Mouse (Mus musculus): Measurements from ENCODE around the gene Cttnbp2nl. TPM values are rescaled to one million over a fixed set of nuclear protein-coding genes. Genes with fewer than 3 reads are reported as not detected.
A peak's percentile ranks its signal among the peaks of the same experiment; 100 is the strongest.

Cttnbp2nl gene
- polyA plus RNA-seq, 1 experiment, result 1.6 TPM

GRCm38 (mm10) chr3:104962866-104963265 is 90.1 kb downstream of the Cttnbp2nl start:
- TF ChIP-seq CTCF (IDR thresholded peaks at IDR 0.05; ENCODE audit: extremely low read depth, insufficient read depth, insufficient read length, insufficient replicate concordance), result no peak
- TF ChIP-seq POLR2A (IDR thresholded peaks at IDR 0.05; ENCODE audit: low read depth, low read length), result no peak
- 15% methylated on average over 5 of the region's 5 CpGs for WGBS
- Histone ChIP-seq H3K27me3 (ENCODE audit: control insufficient read depth, insufficient read depth, low read length) (peaks cover 18% of the 10 kb centered on the region), H3K27ac (ENCODE audit: insufficient read depth, low read length) (no peak overlapping the region), H3K4me1 (ENCODE audit: control insufficient read depth, insufficient read depth, insufficient read length) (peaks cover 16% of the 10 kb centered on the region), H3K36me3 (ENCODE audit: control insufficient read depth, insufficient read depth, low read length) (no peaks in the 10 kb centered on the region), H3K4me3 (ENCODE audit: extremely low read depth, insufficient read depth, insufficient read length) (no peak overlapping the region)
- DNase-seq (ENCODE audit: low read depth in 1 of 2, low spot score in 2 of 2), result no peak

GRCm38 (mm10) chr3:104962141-104962611 is 90.8 kb downstream of the Cttnbp2nl start:
- TF ChIP-seq CTCF (IDR thresholded peaks at IDR 0.05; ENCODE audit: extremely low read depth, insufficient read depth, insufficient read length, insufficient replicate concordance) (no peak), POLR2A (IDR thresholded peaks at IDR 0.05; ENCODE audit: low read depth, low read length) (no peak)
- no peak overlapping the region for H3K27ac ChIP-seq (ENCODE audit: insufficient read depth, low read length)
- H3K4me3 ChIP-seq (ENCODE audit: extremely low read depth, insufficient read depth, insufficient read length), result peak overlapping the region; percentile 26; the same call in 1 of the 2 replicates
- peaks cover 16% of the 10 kb centered on the region for H3K27me3 ChIP-seq (ENCODE audit: control insufficient read depth, insufficient read depth, low read length)
- 3% methylated on average over 31 of the region's 31 CpGs for WGBS
- DNase-seq (ENCODE audit: low read depth in 1 of 2, low spot score in 2 of 2), result no peak
- peaks cover 13% of the 10 kb centered on the region for H3K4me1 ChIP-seq (ENCODE audit: control insufficient read depth, insufficient read depth, insufficient read length)
- no peaks in the 10 kb centered on the region for H3K36me3 ChIP-seq (ENCODE audit: control insufficient read depth, insufficient read depth, low read length)

GRCm38 (mm10) chr3:104961066-104962059 is 91.6 kb downstream of the Cttnbp2nl start, which contains the start of gene Wnt2b:
Wnt2b (minus strand) TSS chr3:104961921.
- no peak for DNase-seq (ENCODE audit: low read depth in 1 of 2, low spot score in 2 of 2)
- no peak for TF ChIP-seq POLR2A (IDR thresholded peaks at IDR 0.05; ENCODE audit: low read depth, low read length)
- TF ChIP-seq CTCF (IDR thresholded peaks at IDR 0.05; ENCODE audit: extremely low read depth, insufficient read depth, insufficient read length, insufficient replicate concordance), result no peak
- peaks cover 16% of the 10 kb centered on the region for H3K27me3 ChIP-seq (ENCODE audit: control insufficient read depth, insufficient read depth, low read length)
- WGBS, result 2% methylated on average over 50 of the region's 87 CpGs
- peaks cover 13% of the 10 kb centered on the region for H3K4me1 ChIP-seq (ENCODE audit: control insufficient read depth, insufficient read depth, insufficient read length)
- no peaks in the 10 kb centered on the region for H3K36me3 ChIP-seq (ENCODE audit: control insufficient read depth, insufficient read depth, low read length)
- peak within 1 kb of the TSS; percentile 26; the same call in 1 of the 2 replicates for H3K4me3 ChIP-seq (ENCODE audit: extremely low read depth, insufficient read depth, insufficient read length)
- no peak within 1 kb of the TSS for H3K27ac ChIP-seq (ENCODE audit: insufficient read depth, low read length)

- H3K4me1 ChIP-seq (ENCODE audit: control insufficient read depth, insufficient read depth, insufficient read length), result peaks cover 13% of the 10 kb centered on the region
- no peak overlapping the region for H3K27ac ChIP-seq (ENCODE audit: insufficient read depth, low read length)
- no peaks in the 10 kb centered on the region for H3K36me3 ChIP-seq (ENCODE audit: control insufficient read depth, insufficient read depth, low read length)
- TF ChIP-seq POLR2A (IDR thresholded peaks at IDR 0.05; ENCODE audit: low read depth, low read length), result no peak
- no peak for TF ChIP-seq CTCF (IDR thresholded peaks at IDR 0.05; ENCODE audit: extremely low read depth, insufficient read depth, insufficient read length, insufficient replicate concordance)
- DNase-seq (ENCODE audit: low read depth in 1 of 2, low spot score in 2 of 2), result no peak
- no peak overlapping the region for H3K4me3 ChIP-seq (ENCODE audit: extremely low read depth, insufficient read depth, insufficient read length)
- WGBS, result 24% methylated on average over 19 of the region's 19 CpGs
- H3K27me3 ChIP-seq (ENCODE audit: control insufficient read depth, insufficient read depth, low read length), result peaks cover 16% of the 10 kb centered on the region
Observed at GRCm38 (mm10) chr3:104960026-104961000, 92.6 kb downstream of the Cttnbp2nl start.

- H3K4me3 ChIP-seq (ENCODE audit: extremely low read depth, insufficient read depth, insufficient read length), result no peak overlapping the region
- 85% methylated on average over 6 of the region's 6 CpGs for WGBS
- 0 out of 2 replicates have a peak, but pooled peaks cover 4% of the 10 kb centered on the region for H3K27me3 ChIP-seq (ENCODE audit: control insufficient read depth, insufficient read depth, low read length)
- TF ChIP-seq CTCF (IDR thresholded peaks at IDR 0.05; ENCODE audit: extremely low read depth, insufficient read depth, insufficient read length, insufficient replicate concordance) (no peak), POLR2A (IDR thresholded peaks at IDR 0.05; ENCODE audit: low read depth, low read length) (no peak)
- no peak overlapping the region for H3K27ac ChIP-seq (ENCODE audit: insufficient read depth, low read length)
- H3K4me1 ChIP-seq (ENCODE audit: control insufficient read depth, insufficient read depth, insufficient read length), result peaks cover under 1% of the 10 kb centered on the region; the same call in 1 of the 2 replicates
- no peak for DNase-seq (ENCODE audit: low read depth in 1 of 2, low spot score in 2 of 2)
- H3K36me3 ChIP-seq (ENCODE audit: control insufficient read depth, insufficient read depth, low read length), result no peaks in the 10 kb centered on the region
Observed at GRCm38 (mm10) chr3:104956131-104956581, 96.8 kb downstream of the Cttnbp2nl start.

GRCm38 (mm10) chr3:104954551-104954950 is 98.4 kb downstream of the Cttnbp2nl start:
- Histone ChIP-seq H3K27me3 (ENCODE audit: control insufficient read depth, insufficient read depth, low read length) (no peaks in the 10 kb centered on the region), H3K4me3 (ENCODE audit: extremely low read depth, insufficient read depth, insufficient read length) (no peak overlapping the region), H3K27ac (ENCODE audit: insufficient read depth, low read length) (no peak overlapping the region), H3K36me3 (ENCODE audit: control insufficient read depth, insufficient read depth, low read length) (no peaks in the 10 kb centered on the region), H3K4me1 (ENCODE audit: control insufficient read depth, insufficient read depth, insufficient read length) (no peaks in the 10 kb centered on the region)
- WGBS, result 94% methylated on average over 15 of the region's 15 CpGs
- TF ChIP-seq POLR2A (IDR thresholded peaks at IDR 0.05; ENCODE audit: low read depth, low read length), result no peak
- no peak for TF ChIP-seq CTCF (IDR thresholded peaks at IDR 0.05; ENCODE audit: extremely low read depth, insufficient read depth, insufficient read length, insufficient replicate concordance)
- no peak for DNase-seq (ENCODE audit: low read depth in 1 of 2, low spot score in 2 of 2)

All from spleen, adult 2 months (tissue).